Mouse (Mus musculus) testis, postnatal 14 days (tissue): ENCODE results near the gene 4430402I18Rik.

Experiments used
- DNase-seq: peaks from one replicate; pipeline ENCODE4 v3.0.0; 2021; ENCODE audit warnings: low spot score

4430402I18Rik gene

GRCm38 (mm10) chr19:28964552-28964903 is 3.1 kb downstream of the 4430402I18Rik start:
- no peak for DNase-seq

- DNase-seq = peak; percentile 76
Observed at GRCm38 (mm10) chr19:28963842-28964551, 3.6 kb downstream of the 4430402I18Rik start, which contains the start of gene Plpp6. Plpp6 (plus strand) TSS chr19:28963953.

DNA sequence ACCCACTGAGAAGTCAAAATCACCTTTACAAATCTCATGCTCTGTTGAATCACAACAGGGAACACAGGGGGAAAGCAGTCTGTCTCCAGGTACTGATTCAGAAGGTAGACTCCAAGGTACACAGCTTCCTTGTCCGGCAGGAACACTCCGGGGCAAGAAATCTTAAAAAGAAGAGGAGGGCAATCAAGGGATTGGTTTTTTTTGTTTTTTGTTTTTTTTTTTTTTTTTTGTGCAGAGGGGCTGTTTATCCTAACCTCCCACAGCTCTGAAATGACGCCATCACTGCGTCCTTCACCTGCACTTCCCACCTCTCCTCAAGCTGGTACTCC is 4.1 kb downstream of the 4430402I18Rik start:
- DNase-seq = no peak

DNA sequence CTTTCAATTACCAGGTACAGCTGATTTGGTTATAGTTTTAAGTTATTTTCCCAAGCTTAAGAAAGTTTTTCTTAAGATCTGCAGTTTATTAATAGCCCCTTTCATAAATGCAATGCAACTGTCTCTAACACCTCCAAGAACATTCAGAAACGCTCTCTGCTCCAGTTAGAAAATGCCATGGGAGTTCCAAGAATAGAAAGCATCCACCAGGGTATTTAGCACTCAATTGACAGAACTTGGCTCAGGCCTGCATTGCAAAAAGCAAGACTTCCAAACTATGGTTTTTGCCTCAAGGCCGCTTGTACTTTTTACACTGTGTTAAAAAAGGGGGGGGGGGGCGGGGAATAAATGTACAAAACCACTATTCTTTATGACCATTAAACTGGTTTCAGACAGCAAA is 4.5 kb downstream of the 4430402I18Rik start:
- no peak for DNase-seq

DNA sequence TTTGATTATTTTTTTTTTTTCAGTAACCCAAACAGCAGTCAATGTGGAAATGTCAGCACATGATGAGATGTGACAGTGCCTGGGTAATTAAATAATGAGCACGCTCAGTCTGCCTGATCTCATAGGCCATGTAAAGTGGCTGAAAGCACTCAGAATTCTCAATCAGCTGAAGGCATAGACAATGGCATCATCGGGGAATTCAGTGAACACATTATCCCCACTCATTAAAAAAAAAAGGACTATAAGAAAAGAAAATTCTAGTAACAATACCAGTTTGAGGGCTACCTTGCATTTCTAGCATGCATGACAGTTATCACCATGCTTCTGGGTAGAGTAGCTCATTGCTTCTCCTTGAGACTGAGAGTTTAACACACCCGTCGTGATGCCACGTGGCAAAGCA is 16.3 kb downstream of the 4430402I18Rik start:
- DNase-seq = no peak

DNA sequence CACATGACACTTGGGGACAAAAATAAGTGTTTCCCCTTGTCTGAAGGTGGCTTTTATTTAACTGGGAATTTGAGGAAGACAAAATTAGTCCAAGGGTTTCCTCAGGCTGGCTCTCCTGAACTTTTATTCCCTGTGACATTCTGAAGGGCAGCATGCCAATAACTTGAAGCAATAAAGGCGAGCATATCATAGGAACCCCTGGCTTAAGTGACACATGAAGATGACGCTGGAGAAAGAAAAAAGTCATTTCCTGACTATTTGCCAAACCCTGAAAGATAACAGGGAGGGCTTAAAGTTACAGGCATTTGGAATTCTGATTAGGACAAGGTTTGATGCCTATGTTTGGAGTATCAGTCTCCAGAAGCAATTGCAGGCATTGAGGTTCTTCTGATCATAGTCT is 20.3 kb downstream of the 4430402I18Rik start:
- DNase-seq = no peak

DNA sequence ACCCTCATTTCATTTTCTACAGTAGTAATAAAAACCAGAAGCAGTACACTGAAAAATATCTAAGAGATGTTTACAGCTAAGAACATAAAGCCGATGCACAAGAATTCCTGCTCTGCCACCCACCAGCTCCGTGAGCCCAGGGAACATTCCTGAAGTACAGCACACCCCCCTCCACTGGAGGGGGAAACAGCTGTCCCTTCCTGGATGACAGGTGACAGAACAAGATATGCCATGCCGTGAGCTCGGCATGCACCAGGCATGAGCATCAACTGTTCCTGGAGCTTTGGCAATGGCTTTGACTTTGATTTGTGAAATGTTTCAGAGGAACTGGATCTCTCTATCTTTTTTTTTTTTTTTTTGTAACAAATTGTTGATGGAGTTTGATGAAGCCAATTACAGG is 20.8 kb downstream of the 4430402I18Rik start:
- no peak for DNase-seq

- DNase-seq = no peak
Observed at GRCm38 (mm10) chr19:28941271-28941670, 26.3 kb downstream of the 4430402I18Rik start.

DNA sequence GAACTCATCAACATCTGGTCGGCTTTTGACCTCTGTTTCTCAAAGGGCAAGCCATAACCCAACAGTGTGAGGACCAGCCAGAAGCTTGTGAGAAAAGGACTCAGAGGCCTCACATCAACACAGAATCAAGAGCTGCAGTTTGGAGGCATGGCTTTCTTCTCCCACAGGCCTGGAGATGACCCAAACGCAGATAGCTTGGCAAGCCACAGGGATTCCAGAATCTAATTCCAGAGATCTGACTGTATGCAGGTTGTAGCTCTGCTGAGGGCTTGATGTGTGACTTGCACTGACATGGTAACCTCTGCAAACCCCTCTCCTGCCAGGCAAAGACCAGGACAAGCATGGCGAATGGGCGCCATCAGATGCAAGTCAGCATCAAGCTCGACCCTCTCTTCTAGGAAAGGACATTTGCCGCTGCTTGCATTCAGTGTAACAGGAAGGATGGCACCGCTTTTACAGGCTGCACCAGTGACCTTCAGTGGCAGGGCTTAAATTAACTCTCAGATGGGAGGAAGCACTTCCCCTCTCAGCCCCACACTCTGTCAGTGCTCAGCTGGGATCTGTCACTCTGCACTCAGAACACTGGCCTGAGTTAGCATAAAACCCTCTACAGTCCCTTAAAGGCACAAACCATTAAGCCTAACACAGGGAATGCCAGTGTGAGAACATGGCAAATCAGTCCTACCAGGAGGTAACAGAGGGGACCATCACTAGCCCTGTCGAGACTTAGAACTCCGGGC is 27.3 kb downstream of the 4430402I18Rik start:
- DNase-seq = no peak

GRCm38 (mm10) chr19:28934897-28935296 is 32.7 kb downstream of the 4430402I18Rik start:
- DNase-seq = no peak

- no peak for DNase-seq
Observed at GRCm38 (mm10) chr19:28929034-28929433, 38.6 kb downstream of the 4430402I18Rik start.

GRCm38 (mm10) chr19:28927396-28927795 is 40.2 kb downstream of the 4430402I18Rik start:
- no peak for DNase-seq

DNA sequence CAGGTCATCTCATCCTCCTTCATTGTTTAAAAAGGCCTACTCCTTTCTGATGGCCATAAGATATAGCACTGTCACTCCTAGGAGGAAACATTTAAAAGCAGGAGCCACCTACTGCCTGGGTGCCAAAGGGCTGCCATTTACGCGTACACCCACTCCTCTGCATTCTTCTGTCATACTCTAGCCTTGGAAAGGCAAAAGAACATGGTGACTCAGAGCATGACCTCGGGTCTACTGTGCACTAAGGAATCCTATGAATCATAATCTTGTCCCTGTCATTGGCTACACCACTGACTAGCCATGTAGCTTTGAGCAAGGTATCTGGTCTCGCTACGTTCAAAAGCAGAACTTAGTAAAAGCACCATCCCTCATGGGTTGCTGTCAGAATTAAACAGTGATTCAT is 41.2 kb downstream of the 4430402I18Rik start:
- no peak for DNase-seq

DNA sequence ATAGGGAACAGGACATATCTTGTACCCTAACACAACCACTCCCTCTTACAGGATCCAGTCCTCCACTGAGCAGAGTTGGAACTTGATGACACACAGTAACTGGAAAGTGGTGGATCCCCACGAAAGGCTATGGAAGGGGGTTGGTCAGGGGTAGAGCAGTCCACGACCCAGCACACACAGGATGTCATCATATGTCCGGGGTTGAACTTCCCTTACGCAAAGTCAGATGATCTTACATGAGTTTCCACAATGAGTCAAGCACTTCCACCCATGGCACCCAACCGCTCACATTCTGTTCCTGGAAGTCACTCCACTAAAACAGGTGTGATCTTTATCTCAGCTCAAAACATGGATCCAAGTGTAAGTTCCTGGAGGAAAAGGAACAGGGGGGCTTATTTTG is 49.8 kb downstream of the 4430402I18Rik start:
- no peak for DNase-seq

DNA sequence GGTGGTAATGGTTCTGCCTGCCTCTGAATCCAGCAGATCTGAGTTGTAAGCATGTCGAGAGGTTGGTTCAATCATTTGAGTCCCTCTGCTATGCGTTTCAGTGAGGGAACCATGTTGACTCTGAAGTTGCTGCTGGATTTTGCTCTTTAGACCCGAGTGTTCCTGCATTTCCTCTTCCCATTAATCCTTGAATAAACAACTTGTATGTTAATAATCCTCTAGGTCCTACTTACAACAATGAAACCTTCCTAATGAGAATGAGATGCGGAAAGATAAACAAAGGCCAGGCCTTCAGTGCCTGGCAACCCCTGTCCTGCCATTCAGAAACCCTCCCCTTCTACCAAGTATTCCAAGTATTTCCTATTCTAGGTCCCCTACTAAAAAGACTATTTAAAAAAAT is 51.1 kb downstream of the 4430402I18Rik start:
- DNase-seq = no peak

DNA sequence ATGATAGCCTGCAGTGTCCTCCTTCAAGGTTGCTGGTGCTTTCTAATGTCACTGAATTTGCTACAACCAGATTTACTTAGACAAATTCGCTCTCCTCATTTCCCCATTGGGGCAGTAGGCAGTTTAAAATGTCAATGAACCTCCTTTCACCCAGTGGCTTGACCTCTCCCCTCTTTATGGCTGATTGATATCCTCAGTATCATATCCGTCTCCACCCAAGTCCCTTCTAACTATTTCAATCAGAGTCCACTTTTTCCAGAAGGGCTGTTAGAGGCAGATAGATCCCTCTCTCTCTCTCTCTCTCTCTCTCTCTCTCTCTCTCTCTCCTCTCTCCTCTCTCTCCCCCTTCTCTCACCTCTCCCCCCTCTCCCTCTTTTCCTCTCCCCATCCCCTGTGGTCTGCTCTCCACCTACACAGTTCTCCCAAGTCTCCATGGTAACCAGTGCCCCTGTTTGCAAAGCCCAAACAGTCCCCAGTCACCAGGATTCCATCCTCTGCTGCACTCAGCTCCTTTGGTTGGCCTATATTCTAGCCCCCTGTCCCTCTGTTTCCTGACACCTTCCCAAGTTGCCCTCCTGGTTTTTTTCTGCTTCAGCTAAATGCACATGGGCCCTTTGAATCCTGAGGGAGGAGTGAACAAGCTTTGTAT is 51.9 kb downstream of the 4430402I18Rik start:
- DNase-seq = no peak

DNA sequence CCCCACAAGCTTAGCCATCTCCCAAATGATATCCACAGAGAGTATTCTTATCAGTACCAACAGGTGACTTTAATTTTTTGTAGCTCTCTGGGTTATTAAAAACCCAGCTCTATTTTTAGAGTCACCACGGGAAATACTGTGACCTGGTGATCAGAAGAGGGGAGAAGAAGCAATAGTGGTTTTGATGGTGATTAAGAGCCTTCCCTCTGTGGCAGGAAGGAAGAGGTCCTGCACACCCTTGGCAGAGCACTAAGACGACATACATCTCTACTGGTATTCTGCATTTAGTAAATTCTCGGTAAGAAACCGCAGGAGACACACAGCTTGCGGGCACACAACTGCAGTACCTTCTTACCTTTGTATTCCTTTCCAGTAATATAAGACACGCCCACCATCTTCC is 53.0 kb downstream of the 4430402I18Rik start:
- DNase-seq = no peak

- DNase-seq = no peak
Observed at GRCm38 (mm10) chr19:28908693-28909092, 58.9 kb downstream of the 4430402I18Rik start.

- no peak for DNase-seq
Observed at GRCm38 (mm10) chr19:28908186-28908585, 59.4 kb downstream of the 4430402I18Rik start.

- no peak for DNase-seq
Observed at GRCm38 (mm10) chr19:28903536-28904119, 64.0 kb downstream of the 4430402I18Rik start.

DNA sequence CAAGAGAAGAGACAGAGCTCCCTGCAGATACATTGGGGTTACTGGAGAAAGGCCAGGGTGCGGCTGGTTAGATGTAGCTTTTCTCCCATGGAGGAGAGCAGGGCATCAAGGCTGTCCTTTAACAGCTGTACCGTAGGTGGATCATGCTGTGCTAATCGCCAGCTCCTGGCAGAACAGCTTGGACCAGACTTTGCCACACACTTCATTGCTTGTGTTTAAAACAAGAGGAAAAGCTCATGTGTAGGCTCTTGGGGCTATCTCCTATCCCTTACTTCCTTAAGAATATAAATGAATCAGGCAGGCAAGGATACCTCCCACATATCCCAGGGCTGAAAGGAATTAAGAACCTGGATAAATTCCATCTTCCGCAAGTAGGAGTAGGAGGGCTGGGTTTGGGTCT is 64.8 kb downstream of the 4430402I18Rik start:
- DNase-seq = no peak

DNA sequence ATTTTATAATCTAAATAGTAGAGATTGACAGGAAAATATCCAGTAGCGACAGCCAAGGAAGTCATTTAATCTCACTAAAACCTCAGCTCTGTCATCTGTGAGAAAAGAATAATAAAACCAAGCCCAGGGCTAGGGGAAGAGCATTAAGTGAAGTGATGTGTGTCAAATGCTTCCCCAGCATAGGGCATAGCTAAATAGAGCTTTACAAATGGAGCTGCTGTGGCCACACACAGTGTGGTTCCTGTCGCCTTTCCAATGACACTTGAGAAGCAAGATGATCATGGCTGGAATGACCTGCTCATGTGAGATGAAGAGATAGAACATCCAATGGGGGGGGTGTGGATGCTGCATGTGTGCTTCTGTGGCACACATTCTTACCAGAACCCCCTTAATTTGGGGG is 65.5 kb downstream of the 4430402I18Rik start:
- no peak for DNase-seq

- DNase-seq = no peak
Observed at GRCm38 (mm10) chr19:28900771-28901170, 66.8 kb downstream of the 4430402I18Rik start.
